Mouse (Mus musculus): ENCODE measurements around the gene Ect2.

The Ect2 gene

GRCm38 (mm10) chr3:27158910-27159309, 5.2 kb upstream of the Ect2 start:
- DNase-seq (ENCODE audit: extremely low spot score, low spot score) = no peak

DNA sequence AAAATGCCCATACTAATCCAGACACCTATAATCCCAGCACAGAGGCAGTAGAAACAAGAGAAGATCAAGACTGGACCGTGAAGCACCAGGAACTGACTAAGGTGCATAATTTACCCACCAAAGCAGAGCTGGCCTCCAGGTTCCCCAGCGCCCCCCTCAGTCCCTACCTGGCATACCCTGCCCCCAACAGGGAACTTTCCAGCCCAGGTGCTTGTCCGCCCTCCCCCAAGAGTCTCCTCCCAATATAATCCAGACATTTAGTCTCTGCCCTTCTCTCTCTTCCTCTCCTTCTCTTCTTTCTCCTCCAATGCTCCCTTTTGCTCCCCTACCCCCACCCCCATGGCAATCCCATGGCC, 2.9 kb upstream of the Ect2 start:
- DNase-seq (ENCODE audit: extremely low spot score, low spot score) = no peak

GRCm38 (mm10) chr3:27155856-27156593, 2.3 kb upstream of the Ect2 start:
- DNase-seq (ENCODE audit: extremely low spot score, low spot score) = no peak

GRCm38 (mm10) chr3:27155051-27155855, 1.6 kb upstream of the Ect2 start:
- peak; percentile 42 for DNase-seq (ENCODE audit: extremely low spot score, low spot score)

GRCm38 (mm10) chr3:27154280-27154679, 602 bp upstream of the Ect2 start:
- DNase-seq (ENCODE audit: extremely low spot score, low spot score) = no peak

GRCm38 (mm10) chr3:27153191-27153671, 447 bp downstream of the Ect2 start:
- no peak for DNase-seq (ENCODE audit: extremely low spot score, low spot score)

GRCm38 (mm10) chr3:27145733-27146132, 7.9 kb downstream of the Ect2 start:
- no peak for DNase-seq (ENCODE audit: extremely low spot score, low spot score)

DNA sequence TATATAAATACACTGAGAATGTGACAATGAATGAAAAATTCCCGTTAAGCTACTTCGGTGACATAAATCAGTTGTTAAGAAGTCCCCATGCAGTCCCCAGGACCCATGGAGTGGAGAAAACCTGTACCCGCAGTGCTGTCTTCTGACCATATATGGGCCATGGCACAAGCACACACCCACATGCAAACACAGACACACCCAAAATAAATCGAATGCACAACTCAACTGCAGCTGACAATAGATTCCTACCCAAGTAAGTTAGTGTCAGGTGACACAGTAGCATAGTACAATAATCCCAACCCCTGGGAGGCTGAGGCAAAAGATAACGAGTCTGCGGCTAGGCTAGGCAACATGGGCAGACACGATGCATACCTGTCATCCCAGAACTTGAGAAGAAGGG, 10.1 kb downstream of the Ect2 start:
- DNase-seq (ENCODE audit: extremely low spot score, low spot score) = no peak

GRCm38 (mm10) chr3:27140101-27140500, 13.6 kb downstream of the Ect2 start:
- no peak for DNase-seq (ENCODE audit: extremely low spot score, low spot score)

DNA sequence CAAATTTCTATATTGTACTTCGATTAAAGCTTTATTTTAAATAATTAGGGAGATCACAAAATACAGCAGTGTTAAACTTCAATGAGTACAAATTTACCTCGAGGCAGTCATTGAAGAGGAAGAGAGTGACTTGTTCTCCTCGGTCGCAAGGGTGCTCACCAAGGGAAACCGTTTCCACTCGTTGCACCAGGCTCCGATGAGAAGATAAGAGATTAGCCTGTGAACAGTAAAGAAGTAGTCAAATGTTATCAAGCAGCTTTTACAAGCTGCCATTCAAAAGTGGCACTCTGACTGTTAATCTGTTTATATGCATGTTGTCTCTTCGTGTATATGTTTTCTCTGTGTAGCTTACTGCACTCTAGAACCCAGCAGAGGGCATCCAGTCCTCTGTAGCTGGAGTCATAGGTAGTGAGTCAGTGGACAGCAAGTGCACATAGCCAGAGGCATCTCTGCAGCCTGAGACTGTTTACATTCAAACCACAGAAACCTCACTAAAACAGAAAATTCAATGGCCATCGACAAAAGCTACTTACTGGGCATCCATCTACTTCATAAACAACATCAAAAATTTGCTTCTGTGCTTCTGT, 31.7 kb downstream of the Ect2 start:
- DNase-seq (ENCODE audit: extremely low spot score, low spot score) = no peak

GRCm38 (mm10) chr3:27120932-27121331, 32.7 kb downstream of the Ect2 start:
- DNase-seq (ENCODE audit: extremely low spot score, low spot score) = no peak

GRCm38 (mm10) chr3:27118227-27118626, 35.5 kb downstream of the Ect2 start:
- DNase-seq (ENCODE audit: extremely low spot score, low spot score) = no peak

DNA sequence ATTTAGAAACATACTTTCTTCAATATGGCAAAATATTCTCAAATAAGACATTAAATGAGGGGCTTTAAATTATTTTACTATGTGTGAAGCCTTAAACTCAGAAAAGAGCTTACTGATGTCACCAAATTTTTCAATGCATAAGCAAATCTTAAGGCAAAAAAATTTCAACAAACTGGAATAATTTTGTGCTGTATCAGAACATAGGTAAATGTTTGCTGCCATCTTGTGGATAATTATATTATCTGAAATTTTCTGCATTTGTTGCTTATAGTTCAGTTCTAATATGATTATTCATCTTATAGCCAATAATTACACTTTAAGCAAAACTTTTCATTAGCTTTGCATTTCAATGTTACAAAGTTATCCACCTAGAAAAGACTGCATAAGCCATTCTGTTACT, 42.8 kb downstream of the Ect2 start:
- DNase-seq (ENCODE audit: extremely low spot score, low spot score) = no peak

- no peak for DNase-seq (ENCODE audit: extremely low spot score, low spot score)
Observed at GRCm38 (mm10) chr3:27109109-27109508, 44.6 kb downstream of the Ect2 start.

DNA sequence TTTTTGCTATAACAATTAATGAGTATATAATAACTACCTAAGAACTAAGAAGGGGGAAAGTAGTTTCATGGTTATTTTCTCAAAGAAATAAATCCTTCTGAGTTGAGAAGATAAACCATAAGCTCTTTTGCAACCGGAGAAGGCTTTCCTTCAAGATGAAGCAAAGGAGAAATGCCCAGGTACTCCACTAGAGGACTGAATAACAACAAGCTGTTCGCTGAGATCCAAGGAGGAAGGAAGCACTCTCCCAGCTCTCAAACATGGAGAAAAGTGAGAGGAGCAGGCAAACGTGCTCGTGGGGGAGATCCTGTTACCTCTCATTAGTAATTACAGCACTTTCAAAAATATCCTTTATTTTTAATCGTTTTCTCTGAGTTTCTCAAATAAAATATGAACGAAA, 46.5 kb downstream of the Ect2 start:
- DNase-seq (ENCODE audit: extremely low spot score, low spot score) = no peak

GRCm38 (mm10) chr3:27102965-27103364, 50.7 kb downstream of the Ect2 start:
- no peak for DNase-seq (ENCODE audit: extremely low spot score, low spot score)

GRCm38 (mm10) chr3:27098633-27099032, 55.0 kb downstream of the Ect2 start:
- no peak for DNase-seq (ENCODE audit: extremely low spot score, low spot score)

- DNase-seq (ENCODE audit: extremely low spot score, low spot score) = peak; percentile 5
Observed at GRCm38 (mm10) chr3:27086221-27086620, 67.5 kb downstream of the Ect2 start.

DNA sequence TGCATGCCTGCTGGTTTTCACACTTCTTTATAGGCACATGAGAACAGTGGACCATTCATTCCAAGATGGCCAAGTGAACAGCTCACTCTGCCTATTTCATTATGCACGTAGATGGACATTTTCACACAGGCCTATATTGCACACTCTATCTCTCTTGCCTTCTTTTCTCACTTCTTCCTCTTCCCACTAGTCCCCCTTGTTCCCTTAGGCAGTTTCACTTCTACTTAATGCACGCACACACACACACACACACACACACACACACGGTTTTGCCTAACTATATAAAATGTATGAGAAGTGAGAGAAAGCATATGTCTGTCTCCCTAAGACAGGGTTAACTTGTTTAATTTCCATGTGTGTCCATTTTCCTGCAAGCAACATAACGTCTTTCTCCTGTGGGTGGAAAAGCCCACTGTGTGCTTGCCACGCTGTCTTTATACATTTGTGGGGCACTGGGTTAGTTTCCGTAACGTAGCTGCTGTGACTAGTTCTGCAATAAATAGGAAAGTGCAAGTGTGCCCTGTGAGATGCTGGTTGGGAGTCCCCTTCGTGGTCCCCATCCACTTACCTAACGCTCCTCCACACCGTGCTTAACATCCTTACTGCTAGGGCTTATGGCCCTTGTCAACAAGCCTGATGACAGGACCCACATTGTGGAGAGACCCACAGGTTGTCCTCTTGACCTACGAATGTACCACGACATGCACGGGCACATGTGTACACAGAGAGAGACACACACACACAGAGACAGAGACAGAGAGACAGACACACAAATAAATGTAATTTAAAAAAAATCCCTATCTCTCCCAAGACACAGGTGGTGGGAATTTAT, 72.2 kb downstream of the Ect2 start:
- DNase-seq (ENCODE audit: extremely low spot score, low spot score) = no peak

DNA sequence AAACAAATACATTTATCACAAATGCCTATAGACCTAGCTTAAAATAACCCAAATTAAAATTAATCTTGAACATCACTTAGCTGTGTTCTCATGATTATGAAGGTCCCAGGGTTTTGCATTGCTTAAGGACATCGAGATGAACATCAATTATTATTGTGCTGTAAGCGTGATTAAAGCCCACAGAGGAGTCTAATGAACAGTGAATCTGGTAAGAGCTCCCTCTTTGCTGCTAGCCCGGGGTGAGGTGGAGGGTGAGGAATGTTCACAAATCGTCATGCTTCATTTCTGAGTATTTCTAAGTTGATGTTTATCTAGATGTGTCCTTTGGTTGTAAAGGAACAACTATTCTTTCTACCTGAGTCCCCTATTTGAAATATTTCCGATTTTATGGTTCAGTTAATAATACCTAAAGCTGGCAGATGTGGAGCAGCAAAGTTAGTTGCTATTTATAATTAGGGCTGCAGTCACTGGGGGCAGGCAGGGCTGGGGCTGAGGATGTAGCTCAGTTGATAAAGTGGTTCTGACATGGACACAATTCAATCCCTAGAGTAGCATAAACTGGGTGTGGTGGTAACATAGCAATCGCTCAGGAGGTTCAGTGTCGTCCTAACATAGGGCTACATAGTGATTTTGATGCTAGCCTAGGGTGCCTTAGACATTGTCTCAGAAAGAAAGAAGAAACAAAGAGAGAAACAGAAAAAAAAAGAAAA, 73.5 kb downstream of the Ect2 start:
- DNase-seq (ENCODE audit: extremely low spot score, low spot score) = no peak

- DNase-seq (ENCODE audit: extremely low spot score, low spot score) = peak; percentile 7
Observed at GRCm38 (mm10) chr3:27073884-27074283, 79.8 kb downstream of the Ect2 start.

All from neural tube, embryonic 10.5 days (tissue).